Mouse (Mus musculus) adrenal gland, adult 10 weeks (tissue): ENCODE results near the gene Haus2. TPM values are rescaled to one million over a fixed set of nuclear protein-coding genes. Genes with fewer than 3 reads are reported as not detected.

ENCODE experiments used
- polyA plus RNA-seq: library from polyadenylated mRNA; stranded (reverse); fragments of 350-450 nt; fragmentation: Illumina TruSeq; extraction: RNeasy Lipid Tissue Mini Kit (QIAGEN cat#74804); gene quantifications from one replicate; pipeline ENCODE4 v1.2.3, GENCODE M21; 2014; ENCODE audit warnings: low read depth, low replicate concordance

The Haus2 gene
- polyA plus RNA-seq = 65.0 TPM

GRCm38 (mm10) chr2:120608830-120609723 lies at the start of gene Haus2, which contains the start of gene Lrrc57:
TSS of gene Haus2 (plus strand) at chr2:120609383.
TSS of gene Lrrc57 (minus strand) at chr2:120609520.

GRCm38 (mm10) chr2:120563235-120563990 lies 45.8 kb upstream of the Haus2 start, which contains the start of gene Zfp106:
TSS of gene Zfp106 (minus strand) at chr2:120563843.

GRCm38 (mm10) chr2:120566886-120567797 lies 42.0 kb upstream of the Haus2 start, which contains the start of gene Snap23:
TSS of gene Snap23 (plus strand) at chr2:120567671.

GRCm38 (mm10) chr2:120628886-120629735 lies 19.9 kb downstream of the Haus2 start, which contains the start of gene Stard9:
TSS of gene Stard9 (plus strand) at chr2:120629121.

Other genes starting within 250 kb of the Haus2 start
- gene Ganc, start 205.5 kb upstream of the Haus2 start, polyA plus RNA-seq = 33.9 TPM
- 112 TPM for gene Tmem87a, start 205.3 kb upstream of the Haus2 start, polyA plus RNA-seq
- gene Capn3, start 153.4 kb upstream of the Haus2 start, polyA plus RNA-seq = 0.52 TPM
- gene Zfp106, start 45.5 kb upstream of the Haus2 start, polyA plus RNA-seq = 96.3 TPM
- 162 TPM for gene Snap23, start 41.7 kb upstream of the Haus2 start, polyA plus RNA-seq
- 59.8 TPM for gene Lrrc57, start 137 bp downstream of the Haus2 start, polyA plus RNA-seq
- 13.9 TPM for gene Stard9, start 19.7 kb downstream of the Haus2 start, polyA plus RNA-seq
- gene Cdan1, start 240.7 kb downstream of the Haus2 start, polyA plus RNA-seq = 3.2 TPM
- 15.6 TPM for gene Ttbk2, start 241.2 kb downstream of the Haus2 start, polyA plus RNA-seq